Mouse (Mus musculus) erythroblast, adult 5-6 weeks (primary cell): ENCODE results near the gene Cbx4. TPM values are rescaled to one million over a fixed set of nuclear protein-coding genes. Genes with fewer than 3 reads are reported as not detected.
A peak's percentile ranks its signal among the peaks of the same experiment; 100 is the strongest.

Source experiments
- ATAC-seq: replicated peaks from 2 replicates; pipeline ENCODE4 v1.8.0; 2016; ENCODE audit warnings: moderate number of reproducible peaks, mild to moderate bottlenecking, moderate TSS enrichment, inconsistent platforms; ENCODE audit not compliant: poor library complexity, low FRiP score, severe bottlenecking
- total RNA-seq, 2 experiments: library from RNA; stranded (forward) in 1 of 2; stranded (reverse) in 1 of 2; fragments of 150-400 nt in 1 of 2; fragments of 200-764, 138-1000 nt in 1 of 2; gene quantifications; 2 replicates each; pipeline versions ENCODE4 v1.2.3 to v1.2.4; 2015 to 2017; ENCODE audit warnings: low replicate concordance in 2 of 2

Cbx4 gene
- total RNA-seq, 2 experiments from 2014 or later: 4.8 to 9.4 TPM

DNA sequence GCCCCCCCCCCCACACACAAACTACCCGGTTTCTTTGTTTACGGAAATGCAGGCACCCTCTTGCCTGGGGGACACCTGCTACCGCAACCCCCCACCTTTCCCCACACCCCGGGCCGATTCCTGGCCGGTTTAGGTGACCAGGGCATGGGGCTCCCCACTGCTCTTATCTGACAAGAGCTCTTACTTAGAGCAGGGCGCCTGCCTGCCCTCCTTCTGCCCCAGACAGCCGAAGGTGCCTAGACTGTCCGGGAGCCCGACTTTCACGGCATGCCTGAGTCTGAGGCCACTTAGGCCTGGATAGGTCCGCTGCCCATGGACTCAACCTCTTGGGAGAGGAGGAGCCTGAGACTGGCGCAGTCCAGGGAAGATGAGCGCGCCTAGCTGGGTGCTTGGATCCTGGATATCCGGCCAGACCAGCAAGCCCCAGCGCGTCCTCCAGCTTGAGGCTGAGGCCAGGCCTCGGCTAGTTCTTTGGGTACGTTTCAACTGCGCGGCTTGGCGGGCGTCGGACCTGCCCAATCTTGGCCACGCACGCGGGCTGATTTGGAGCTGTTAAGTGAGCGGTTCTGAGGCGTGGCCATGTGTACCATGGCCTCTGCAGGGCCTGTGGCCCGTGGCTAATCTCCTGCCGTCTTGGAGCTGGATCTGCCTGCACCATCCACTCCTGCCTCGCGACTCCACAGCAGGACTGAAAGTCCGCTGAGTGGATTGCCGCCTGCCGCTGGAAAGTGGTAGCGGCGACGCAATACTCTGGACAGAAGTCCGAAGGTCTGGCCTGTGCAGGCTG is 41.3 kb downstream of the Cbx4 start:
- no peak for ATAC-seq

DNA sequence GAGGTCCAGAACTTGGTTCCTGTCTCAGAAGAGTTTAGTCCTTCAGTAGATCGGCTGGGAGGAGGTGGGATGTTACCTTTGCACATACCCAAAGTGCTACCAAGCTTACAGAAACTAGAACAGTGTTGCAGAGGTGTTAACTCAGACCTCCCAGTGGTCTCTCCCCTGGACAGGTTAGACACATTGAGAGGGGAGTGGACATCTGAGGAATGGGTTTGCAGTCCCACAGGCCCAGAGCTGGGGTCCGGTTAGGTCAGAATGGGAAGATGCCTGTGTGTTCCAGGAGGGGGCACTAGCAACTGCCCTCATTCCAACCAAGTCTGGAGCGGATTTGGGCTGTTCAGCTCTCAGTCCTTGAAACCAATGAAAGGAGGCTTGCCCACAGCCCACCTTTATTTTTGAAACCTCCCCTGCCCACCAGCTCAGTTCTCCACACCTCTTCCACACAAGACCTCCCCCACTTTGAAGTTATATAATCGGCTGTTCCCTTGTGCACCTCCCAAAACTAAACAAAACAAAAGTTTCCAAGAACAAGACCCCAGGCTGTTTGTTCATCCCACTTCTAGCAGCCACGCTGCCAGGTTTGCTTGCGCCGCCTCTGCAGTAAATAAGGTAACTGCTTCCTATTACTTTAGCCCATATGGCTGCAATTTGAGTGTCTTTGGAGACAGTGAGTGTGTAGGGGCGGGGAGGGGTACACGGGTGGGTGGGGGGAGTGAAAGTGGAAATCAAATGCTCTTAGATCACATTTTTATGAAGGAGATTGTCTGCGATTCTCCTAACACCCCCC is 42.1 kb downstream of the Cbx4 start:
- no peak for ATAC-seq

- ATAC-seq: no peak
These were observed 42.8 kb downstream of the Cbx4 start for GRCm38 (mm10) chr11:119043273-119043540.

GRCm38 (mm10) chr11:119042466-119043272 is 43.4 kb downstream of the Cbx4 start:
- ATAC-seq: no peak

DNA sequence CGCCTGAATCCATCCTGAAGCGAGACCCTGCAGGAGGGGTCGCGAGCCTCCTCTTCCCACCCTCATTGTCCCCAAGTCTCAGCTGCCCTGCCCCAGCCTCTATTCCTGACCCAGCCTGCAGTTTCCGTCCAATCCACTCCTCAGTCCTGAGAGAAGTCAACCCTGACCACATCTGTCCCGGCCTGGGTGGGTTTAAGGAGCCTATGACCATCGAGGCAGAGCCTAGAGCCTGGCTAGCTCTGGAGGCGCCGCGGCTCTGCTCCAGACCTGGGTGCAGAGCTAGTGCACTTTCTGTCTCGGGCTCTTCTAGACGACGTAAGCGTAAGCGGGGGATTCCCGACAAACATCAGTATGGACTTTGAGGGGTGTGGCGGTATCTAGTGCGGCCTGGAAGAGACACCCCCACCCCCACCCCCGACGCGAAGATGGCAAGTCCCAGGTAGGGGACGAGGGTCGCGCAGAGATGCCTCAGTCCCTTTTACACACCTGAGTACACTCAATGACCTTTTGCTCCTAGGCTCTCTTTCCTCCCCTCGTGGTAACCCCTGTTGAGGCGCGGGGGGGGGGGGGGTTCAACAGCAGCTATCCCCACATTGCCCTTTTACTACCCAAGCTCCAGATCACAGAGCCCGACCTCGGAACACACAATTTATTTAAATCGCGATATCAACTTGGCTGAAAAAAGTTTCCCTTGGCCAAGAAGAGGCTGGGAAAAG is 44.1 kb downstream of the Cbx4 start:
- ATAC-seq: no peak

DNA sequence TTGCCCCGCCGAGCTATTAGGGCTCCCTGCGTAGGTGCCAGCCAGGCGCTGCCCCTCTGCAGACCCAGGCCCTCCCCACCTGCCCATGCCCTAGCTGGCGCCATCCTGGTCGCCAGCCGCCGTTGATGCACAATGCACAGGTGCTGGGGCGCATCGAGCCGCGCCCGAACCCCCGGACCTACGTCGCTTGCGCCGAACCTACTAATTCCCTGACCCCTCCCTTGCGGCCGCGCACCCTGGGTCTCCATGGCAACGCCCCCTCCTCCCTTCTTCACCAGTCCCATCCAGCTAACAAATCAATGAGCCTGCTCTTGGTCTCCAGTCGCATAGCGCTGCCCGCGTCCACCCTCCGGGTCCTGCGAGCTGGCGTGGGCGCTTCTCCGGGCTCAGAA is 44.7 kb downstream of the Cbx4 start:
- ATAC-seq: no peak

- peak; percentile 75 for ATAC-seq
These were observed 45.3 kb downstream of the Cbx4 start, which contains the start of gene Cbx8 for GRCm38 (mm10) chr11:119040600-119041324. Gene Cbx8 (minus strand): TSS chr11:119040969.

DNA sequence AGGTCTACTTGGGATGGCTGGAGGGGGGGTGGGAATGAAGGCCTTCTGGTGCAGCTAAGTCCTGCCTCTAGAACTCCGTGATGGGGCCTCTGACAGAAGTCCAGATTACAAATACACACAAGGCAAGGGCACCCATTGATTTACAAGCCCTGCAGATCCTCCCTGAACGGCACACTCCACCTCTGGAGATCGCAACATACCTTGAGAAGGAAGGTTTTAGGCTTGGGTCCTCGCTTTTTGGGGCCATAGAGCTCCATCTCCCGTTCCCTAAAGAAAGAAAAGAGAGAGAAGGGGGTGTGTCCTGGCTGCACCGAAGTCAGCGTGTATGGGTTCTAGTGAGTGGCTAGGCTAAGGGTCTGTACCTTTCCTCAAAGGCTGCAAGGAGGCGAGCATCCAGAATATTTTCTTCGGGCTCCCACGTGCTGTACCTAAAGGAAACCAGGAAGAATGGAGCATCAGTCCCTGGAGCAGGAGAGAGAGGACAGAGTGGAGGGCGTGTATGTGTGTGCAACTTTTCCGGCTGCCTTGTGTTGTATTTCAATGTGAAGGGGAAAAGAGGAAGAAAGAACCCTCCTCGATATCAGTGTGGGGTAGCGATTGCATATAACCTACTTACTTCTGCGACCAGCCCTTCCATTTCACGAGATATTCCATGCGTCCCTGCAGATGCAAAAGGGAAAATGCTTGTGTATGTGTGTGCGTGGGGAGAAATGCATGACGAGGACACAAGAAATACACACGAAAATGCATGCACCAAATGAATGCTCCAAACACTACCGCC is 46.1 kb downstream of the Cbx4 start:
- ATAC-seq: no peak

GRCm38 (mm10) chr11:119038744-119039484 is 47.1 kb downstream of the Cbx4 start:
- no peak for ATAC-seq

GRCm38 (mm10) chr11:119037780-119038401 is 48.1 kb downstream of the Cbx4 start:
- no peak for ATAC-seq

- no peak for ATAC-seq
These were observed 48.9 kb downstream of the Cbx4 start for GRCm38 (mm10) chr11:119036934-119037779.

GRCm38 (mm10) chr11:119036447-119036846 is 49.6 kb downstream of the Cbx4 start:
- ATAC-seq: no peak

- no peak for ATAC-seq
These were observed 50.3 kb downstream of the Cbx4 start for GRCm38 (mm10) chr11:119035686-119036165.

- ATAC-seq: no peak
These were observed 50.8 kb downstream of the Cbx4 start for GRCm38 (mm10) chr11:119035094-119035685.

- no peak for ATAC-seq
These were observed 51.4 kb downstream of the Cbx4 start for GRCm38 (mm10) chr11:119034635-119035034.
